Mouse (Mus musculus): ENCODE data around the gene Tmem106c.

Tmem106c gene

DNA sequence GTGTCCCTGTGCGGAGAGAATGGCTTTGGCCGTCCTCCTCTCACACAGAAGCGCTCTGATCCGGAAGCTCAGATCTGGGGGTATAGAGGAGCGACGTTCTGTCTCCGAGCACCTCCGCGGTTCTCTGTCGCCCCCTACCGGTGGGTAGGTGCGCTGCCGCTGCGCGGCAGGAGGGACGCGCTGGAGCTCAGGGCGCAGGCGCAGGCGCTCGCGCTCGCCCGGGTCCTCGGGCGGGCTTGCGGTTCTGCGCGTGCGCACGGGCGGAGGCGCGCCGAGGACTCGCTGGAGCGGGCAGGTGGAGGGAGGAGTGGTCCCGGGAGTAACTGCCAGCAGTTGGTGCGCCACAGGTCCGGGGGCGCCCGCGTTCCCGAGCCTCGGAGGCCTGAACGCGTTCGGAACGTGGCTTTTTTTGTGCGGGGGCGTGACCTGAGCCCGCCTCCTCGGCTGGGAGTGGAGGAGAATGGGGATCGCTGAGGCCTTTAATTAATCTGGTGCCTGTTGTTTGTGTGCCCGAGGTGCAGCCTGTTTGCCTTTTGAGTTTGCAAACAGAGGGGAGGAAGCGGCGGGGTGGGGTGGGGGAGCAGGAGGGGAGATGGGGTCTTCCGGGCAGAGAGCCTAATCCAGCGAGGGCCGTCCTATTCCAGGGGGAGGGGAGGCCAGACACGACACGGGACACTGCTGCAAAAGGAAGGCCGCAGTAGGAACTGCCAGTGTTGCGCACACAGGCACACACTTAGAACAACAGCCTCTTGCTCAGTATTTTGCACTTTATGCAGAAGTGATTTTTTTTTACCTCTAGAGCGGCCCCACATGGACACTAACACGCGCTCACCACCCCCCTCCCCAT is at the start of gene Tmem106c:
Gene Tmem106c (plus strand): TSS at position 212 of the 847 bp plus-strand sequence.
- peak; percentile 95 for DNase-seq

- no peak for DNase-seq
Observed at GRCm38 (mm10) chr15:97914331-97914747, 49.7 kb upstream of the Tmem106c start.

GRCm38 (mm10) chr15:97917994-97918393 is 46.0 kb upstream of the Tmem106c start:
- no peak for DNase-seq

DNA sequence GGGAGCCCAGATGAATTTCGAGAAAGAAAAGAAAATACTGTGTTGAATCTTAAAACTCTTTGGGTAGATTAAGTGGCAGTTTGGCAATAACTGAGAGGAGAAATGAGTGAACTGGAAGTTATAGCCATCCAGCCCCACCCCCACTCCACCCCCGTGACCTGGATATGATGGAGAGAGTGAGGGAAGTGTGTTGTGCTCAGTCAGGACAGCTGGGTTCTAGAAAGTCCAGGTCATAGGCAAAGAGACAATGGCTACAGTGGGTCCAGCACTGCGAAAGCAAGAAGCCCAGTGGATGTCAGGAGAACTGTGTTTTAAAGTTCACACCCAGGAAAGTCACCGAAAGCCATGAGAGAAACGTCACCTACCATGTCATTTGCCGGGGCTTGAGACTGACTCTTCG is 44.8 kb upstream of the Tmem106c start:
- no peak for DNase-seq

- no peak for DNase-seq
Observed at GRCm38 (mm10) chr15:97920306-97920705, 43.7 kb upstream of the Tmem106c start.

DNA sequence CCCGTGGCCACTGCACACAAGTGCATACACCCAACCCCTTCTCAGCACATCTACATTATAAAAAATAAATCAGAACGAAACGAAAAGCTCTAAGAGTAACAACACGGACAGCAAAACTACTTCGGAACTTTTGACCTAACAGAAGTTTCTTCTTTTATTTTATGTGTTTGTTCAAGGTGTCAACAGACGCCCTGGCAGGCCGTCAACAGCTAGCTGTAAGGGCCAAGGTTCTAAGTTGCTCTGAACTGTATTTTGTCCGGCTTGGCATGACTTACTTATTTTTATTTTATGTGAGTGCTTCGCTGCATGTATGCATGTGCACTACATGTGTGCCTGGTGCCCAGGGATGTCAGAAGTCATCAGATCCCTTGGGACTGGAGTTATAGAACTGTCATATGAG is 42.2 kb upstream of the Tmem106c start:
- no peak for DNase-seq

DNA sequence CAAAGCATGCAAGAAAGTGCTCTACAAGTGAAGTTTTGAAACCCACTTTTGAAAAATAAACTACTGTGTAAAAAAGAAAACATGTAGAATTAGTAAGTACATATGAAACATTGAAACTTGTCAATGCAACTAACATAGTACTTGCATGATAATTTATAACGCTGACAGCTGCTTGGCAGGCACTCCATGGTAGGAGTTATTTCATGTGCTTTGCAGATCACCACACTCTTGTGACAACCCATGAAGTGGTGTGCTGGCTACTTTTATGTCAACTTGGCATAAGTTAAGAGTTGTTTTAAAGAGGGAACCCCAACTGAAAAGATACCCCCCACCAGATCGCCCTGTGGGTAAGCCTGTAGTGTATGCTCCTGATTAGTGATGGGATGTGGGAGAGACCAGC is 41.6 kb upstream of the Tmem106c start:
- DNase-seq, result no peak

DNA sequence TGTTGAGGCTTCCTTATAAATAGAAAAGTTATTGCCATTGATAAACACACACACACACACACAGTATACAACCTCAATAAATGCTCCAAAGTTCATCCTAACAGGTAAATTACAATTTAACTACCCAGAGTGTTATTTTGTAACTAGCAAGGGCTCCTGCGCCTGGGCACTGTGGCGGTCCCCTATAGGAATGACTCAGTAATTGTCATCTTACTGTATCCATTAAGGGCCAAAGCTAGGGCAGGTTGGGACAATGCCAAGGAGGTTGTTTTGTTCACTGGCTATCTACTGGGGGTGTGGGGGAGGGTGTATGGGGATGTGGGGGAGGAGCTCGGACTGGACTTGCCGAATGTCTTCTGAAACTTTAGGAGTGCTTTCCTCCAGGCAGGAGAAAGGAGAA is 37.0 kb upstream of the Tmem106c start:
- DNase-seq, result no peak

DNA sequence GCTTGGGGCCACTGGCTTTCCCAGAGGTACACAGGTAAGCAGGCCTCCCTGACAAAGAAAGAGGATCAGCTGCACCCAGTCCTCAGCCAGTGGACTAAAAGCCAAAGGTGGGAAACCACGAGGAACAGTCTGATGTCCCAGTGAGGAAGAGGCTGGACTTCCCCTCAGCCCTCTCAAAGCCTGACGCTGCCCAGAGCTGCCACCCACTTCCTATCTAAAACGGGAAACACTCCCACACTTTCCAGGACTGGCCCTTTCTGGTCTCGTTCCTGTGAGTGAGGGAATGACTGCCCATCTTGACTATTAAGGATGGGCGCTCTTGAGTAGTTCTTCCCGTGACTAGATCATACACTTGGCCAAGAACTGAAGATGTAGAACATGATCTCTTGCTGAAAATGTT is 36.2 kb upstream of the Tmem106c start:
- DNase-seq, result no peak

DNA sequence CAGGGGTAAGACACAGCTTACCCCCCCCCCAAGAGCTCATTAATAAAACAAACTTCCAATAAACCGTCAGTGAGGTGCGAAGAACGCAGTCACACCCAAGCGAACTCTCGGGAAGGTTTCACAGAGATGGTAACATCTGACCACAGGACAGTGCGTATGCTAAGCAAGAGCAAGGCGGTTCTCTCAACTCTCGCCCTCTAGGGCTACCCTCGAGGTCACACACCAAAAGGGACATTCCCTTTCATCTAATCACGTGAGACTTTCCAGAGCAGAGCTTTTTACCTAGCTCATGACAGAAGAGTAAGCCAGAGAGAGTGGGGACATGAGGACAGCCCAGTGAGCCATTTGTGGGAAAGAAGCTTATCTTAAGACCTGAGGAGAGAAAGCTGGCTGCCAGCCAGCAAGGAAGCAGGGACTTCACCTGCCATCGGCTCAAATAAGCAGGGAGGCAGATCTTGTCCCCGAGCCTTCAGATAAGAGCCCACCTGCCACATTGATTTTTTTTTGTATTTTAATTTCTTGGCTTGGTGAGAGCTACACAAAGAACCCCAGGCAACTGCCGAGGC is 34.7 kb upstream of the Tmem106c start:
- DNase-seq, result no peak

DNA sequence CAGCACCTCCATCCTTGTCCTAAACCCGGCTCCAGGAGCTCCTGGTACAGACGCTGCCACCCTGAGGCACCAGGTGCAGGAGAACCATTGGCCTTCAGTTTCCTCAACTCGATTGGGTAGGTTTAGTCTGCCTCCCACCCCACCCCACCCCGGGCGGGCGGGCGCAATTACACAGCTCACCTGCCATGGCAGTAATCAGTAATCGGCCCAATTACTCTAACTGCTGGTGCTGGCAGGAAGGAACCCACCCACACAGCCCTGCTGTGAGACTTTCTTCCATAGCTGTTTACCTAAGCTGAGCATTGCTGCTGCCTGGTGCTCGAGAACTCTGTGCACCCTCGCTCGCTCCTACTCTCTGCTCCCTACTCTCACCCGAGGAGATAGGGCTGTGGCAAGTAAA is 31.6 kb upstream of the Tmem106c start:
- DNase-seq, result no peak

GRCm38 (mm10) chr15:97938580-97938979 is 25.4 kb upstream of the Tmem106c start:
- DNase-seq, result no peak

- no peak for DNase-seq
Observed at GRCm38 (mm10) chr15:97940088-97940487, 23.9 kb upstream of the Tmem106c start.

- no peak for DNase-seq
Observed at GRCm38 (mm10) chr15:97941306-97941705, 22.7 kb upstream of the Tmem106c start.

- DNase-seq, result no peak
Observed at GRCm38 (mm10) chr15:97942538-97942937, 21.5 kb upstream of the Tmem106c start.

DNA sequence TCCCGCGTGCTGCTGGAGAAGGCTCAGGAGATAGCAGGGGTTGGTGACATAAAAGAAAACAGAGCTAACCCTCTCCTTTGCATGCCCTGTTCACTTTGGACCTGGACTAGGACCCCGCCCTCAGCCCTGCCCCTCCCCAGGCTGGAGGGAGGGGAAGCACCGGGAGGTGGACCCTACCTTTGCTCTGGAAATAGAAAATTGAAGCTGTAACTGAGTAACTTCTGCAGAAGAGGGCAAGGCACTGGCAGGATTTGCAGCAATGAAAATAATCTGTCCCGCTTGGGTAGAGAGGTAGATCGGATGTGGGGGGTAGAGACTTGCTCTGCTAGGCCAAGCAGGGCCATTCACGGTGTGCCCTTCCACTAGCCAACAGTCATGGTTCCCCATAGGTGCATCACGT is 20.6 kb upstream of the Tmem106c start:
- no peak for DNase-seq

- DNase-seq, result no peak
Observed at GRCm38 (mm10) chr15:97944919-97945574, 19.0 kb upstream of the Tmem106c start.

DNA sequence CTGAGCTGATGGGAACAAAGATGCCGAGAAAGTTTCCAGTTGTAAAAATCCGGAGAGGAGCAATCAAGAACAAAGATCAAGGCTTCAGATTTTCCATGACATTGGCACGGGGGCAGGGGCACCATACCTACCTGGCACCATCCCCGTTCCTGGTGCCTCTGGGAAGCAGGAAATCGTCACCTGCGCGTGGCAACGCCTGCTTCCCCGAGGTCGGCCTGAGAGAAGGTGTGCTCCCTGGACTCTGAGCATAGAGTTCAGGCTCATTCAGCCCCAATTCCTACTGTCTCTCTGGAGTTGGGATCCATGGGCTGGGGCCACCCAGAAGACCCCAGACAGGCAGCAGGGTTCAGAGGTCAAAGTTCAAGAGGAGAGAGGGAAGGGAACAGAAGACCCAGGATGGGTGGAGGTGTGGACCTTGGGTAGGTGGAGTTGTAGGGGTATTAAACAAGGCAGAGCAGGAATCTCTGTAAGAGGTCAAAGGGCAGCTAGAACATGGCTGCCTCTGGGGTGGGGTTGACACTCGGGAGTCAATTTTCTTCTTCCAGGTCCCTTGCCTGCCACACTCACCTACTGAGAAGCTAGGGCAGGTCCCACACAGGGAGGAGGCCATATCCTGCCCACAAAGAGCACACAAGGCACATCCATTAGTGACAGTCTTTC is 18.2 kb upstream of the Tmem106c start:
- DNase-seq, result no peak

DNA sequence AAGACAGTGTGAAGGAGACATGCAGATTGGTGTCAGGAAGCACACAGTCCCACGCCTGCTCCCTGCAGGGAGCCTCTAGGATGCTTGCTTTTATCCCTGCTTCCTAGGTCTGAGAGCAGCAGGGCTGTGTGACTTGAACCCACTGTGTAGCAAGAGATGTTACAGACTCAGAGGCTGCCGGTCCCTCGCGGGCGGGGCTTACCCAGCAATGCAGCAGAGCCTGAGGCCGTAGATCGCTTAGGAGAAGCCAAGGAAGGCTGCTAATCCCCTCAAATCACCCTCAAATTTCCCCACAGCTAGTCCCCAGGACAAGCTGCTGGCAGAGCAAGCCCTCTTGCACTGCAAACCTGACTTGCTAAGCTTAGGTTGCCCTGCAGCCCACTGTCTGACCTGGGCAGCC is 15.3 kb upstream of the Tmem106c start:
- DNase-seq, result no peak

DNA sequence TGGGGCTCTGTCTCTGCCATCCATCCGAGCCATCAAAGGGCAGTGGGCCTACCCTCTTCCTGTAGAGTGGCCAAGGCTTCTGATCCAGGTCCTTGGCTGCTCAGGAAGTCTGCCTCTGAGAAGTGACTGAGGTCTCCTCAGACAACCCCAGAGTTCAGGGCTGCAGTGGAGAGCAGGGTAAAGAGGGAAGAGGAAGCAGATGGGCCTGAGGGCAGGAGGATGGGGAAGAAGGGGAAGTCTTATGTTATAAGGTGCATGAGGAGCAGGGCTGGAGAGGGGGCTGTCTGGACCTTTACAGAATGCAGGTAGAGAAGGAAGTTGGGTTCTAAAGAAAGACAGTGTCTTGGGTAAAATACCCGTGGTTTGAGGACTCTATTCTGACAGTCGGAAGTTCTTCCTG is 14.3 kb upstream of the Tmem106c start:
- DNase-seq, result no peak

DNA sequence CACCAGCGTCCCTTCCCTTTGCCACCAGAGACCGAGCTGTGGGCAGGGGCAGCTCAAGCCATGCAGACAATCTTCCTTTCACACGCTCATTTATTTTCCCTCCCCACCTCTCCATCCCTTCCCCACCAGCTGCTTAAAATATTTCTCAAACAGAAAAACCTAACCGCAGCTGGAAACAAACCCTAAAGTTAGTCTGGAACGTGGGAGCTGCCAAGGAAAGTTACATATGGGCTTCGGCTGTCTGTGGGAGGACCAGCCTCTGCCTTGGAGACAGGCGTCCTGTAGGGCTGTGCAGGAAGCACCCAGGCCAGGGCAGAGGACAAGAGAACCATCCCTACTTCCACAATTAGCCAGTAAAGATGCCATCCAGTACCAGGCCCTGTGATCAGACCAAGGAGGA is 13.8 kb upstream of the Tmem106c start:
- no peak for DNase-seq

- DNase-seq, result peak; percentile 71 to 79
Observed at GRCm38 (mm10) chr15:97952137-97952888, 11.7 kb upstream of the Tmem106c start.

GRCm38 (mm10) chr15:97952889-97953189 is 11.2 kb upstream of the Tmem106c start:
- DNase-seq, result no peak
